Mouse (Mus musculus): ENCODE data around the gene Hfe2. TPM values are rescaled to one million over a fixed set of nuclear protein-coding genes. Genes with fewer than 3 reads are reported as not detected.

Hfe2 gene
- polyA plus RNA-seq, 1 experiment from 2014 or later: 0.37 TPM

- 82% methylated on average over 6 of the region's 6 CpGs for WGBS
- no peak for ATAC-seq (ENCODE audit: low FRiP score, low TSS enrichment)
- H3K27ac ChIP-seq (ENCODE audit: low read length): no peak overlapping the region
Measured at GRCm38 (mm10) chr3:96554251-96554650, 29.3 kb downstream of the Hfe2 start.

GRCm38 (mm10) chr3:96555041-96555596 is 30.1 kb downstream of the Hfe2 start:
- Histone ChIP-seq H3K4me2 (replicated peaks; ENCODE audit: low read depth, low read length) (0 out of 2 replicates have a peak overlapping the region, but pooled peaks have one; percentile 5), H3K9me3 (ENCODE audit: low read length) (no peaks in the 10 kb centered on the region), H3K9ac (replicated peaks; ENCODE audit: low read length) (peak overlapping the region; percentile 19), H3K27me3 (ENCODE audit: insufficient read depth, low read length) (no peaks in the 10 kb centered on the region), H3K36me3 (ENCODE audit: insufficient read depth, low read length) (peaks cover 6% of the 10 kb centered on the region), H3K27ac (ENCODE audit: low read length) (peak overlapping the region; percentile 80), H3K4me3 (ENCODE audit: low read length) (no peak overlapping the region), H3K4me1 (ENCODE audit: insufficient read depth, low read length) (peaks cover 36% of the 10 kb centered on the region)
- WGBS: 45% methylated on average over 12 of the region's 12 CpGs
- ATAC-seq (ENCODE audit: low FRiP score, low TSS enrichment): no peak

More at GRCm38 (mm10) chr3:96554251-96554650, 29.3 kb downstream of the Hfe2 start:
- no peaks in the 10 kb centered on the region for H3K36me3 ChIP-seq (ENCODE audit: insufficient read depth, low read length)
- no peaks in the 10 kb centered on the region for H3K27me3 ChIP-seq (ENCODE audit: insufficient read depth, low read length)
- H3K4me1 ChIP-seq (ENCODE audit: insufficient read depth, low read length): peaks cover 28% of the 10 kb centered on the region
- no peaks in the 10 kb centered on the region for H3K9me3 ChIP-seq (ENCODE audit: low read length)
- H3K4me3 ChIP-seq (ENCODE audit: low read length): no peak overlapping the region
- H3K9ac ChIP-seq (replicated peaks; ENCODE audit: low read length): no peak overlapping the region
- H3K4me2 ChIP-seq (replicated peaks; ENCODE audit: low read depth, low read length): no peak overlapping the region

DNA sequence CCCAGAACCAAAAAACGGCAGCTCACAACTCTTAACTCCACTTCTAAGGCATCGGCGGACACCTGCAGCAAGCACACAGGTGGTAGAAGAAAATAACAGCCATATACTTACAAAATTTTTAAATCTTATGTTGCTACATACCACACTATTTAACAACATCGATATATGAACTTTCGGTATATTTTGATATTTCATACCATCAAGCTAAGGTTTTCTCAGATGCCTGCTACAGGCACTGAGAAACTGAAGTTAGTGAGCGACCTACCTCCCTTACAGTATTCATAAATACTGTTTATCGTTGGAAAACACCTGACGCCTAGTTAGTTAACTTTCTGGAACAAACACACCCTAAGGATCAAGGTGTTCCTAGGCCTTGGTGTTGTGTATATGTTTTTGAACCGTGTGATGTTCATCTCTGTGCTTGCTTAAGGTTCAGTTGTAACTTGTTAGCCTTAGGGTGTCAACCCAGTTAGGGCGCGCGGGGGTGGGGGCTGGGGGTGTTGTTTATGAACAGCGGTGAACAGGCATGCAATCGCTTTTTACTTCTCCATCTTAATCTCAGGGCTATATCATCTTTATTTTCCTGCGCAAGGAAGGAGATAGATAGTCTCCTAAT is 31.1 kb downstream of the Hfe2 start:
- H3K4me2 ChIP-seq (replicated peaks; ENCODE audit: low read depth, low read length): peak overlapping the region; percentile 89
- no peaks in the 10 kb centered on the region for H3K27me3 ChIP-seq (ENCODE audit: insufficient read depth, low read length)
- peak overlapping the region; percentile 93; the same call in 1 of the 2 replicates for H3K4me3 ChIP-seq (ENCODE audit: low read length)
- 77% methylated on average over 15 of the region's 15 CpGs for WGBS
- peak overlapping the region; percentile 80; the same call in 1 of the 2 replicates for H3K27ac ChIP-seq (ENCODE audit: low read length)
- peaks cover 46% of the 10 kb centered on the region for H3K4me1 ChIP-seq (ENCODE audit: insufficient read depth, low read length)
- H3K9ac ChIP-seq (replicated peaks; ENCODE audit: low read length): 0 out of 2 replicates have a peak overlapping the region, but pooled peaks have one; percentile 85
- no peaks in the 10 kb centered on the region for H3K9me3 ChIP-seq (ENCODE audit: low read length)
- H3K36me3 ChIP-seq (ENCODE audit: insufficient read depth, low read length): peaks cover 16% of the 10 kb centered on the region
- no peak for ATAC-seq (ENCODE audit: low FRiP score, low TSS enrichment)

- Histone ChIP-seq H3K9ac (replicated peaks; ENCODE audit: low read length) (peak overlapping the region; percentile 85), H3K36me3 (ENCODE audit: insufficient read depth, low read length) (peaks cover 20% of the 10 kb centered on the region), H3K27me3 (ENCODE audit: insufficient read depth, low read length) (no peaks in the 10 kb centered on the region), H3K4me3 (ENCODE audit: low read length) (peak overlapping the region; percentile 93), H3K9me3 (ENCODE audit: low read length) (no peaks in the 10 kb centered on the region), H3K4me2 (replicated peaks; ENCODE audit: low read depth, low read length) (peak overlapping the region; percentile 89), H3K4me1 (ENCODE audit: insufficient read depth, low read length) (peaks cover 52% of the 10 kb centered on the region), H3K27ac (ENCODE audit: low read length) (peak overlapping the region; percentile 98)
- 6% methylated on average over 22 of the region's 22 CpGs for WGBS
- no peak for ATAC-seq (ENCODE audit: low FRiP score, low TSS enrichment)
Measured at GRCm38 (mm10) chr3:96556651-96557635, 32.0 kb downstream of the Hfe2 start.

DNA sequence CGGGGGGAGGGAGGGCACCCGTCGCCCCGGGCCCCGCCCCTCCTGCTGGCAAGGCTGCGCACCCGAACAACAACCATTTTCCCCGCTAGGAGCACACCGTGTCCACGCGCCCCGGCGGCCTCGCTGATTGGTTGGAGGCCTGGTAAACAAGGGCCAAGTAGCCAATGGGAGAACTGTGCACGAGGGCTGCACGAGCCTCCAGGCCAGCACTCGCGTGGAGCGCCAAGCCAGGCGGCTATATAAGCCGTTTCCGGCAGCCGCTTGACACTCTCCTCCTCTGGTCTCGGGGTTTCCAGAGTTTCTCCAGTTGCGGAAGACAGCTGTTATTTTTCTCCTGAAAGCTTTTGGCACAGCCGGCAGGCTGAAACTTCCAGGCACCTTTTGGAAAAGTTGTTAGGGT is 32.7 kb downstream of the Hfe2 start, which contains the start of gene Txnip:
TSS of gene Txnip (plus strand) at position 264 of the 400 bp plus-strand sequence.
- peak; percentile 99 for ATAC-seq (ENCODE audit: low FRiP score, low TSS enrichment)
- H3K4me1 ChIP-seq (ENCODE audit: insufficient read depth, low read length): peaks cover 54% of the 10 kb centered on the region

GRCm38 (mm10) chr3:96558159-96558558 is 33.2 kb downstream of the Hfe2 start:
- WGBS: 0% methylated on average over 17 of the region's 17 CpGs
- Histone ChIP-seq H3K36me3 (ENCODE audit: insufficient read depth, low read length) (peaks cover 20% of the 10 kb centered on the region), H3K27me3 (ENCODE audit: insufficient read depth, low read length) (no peaks in the 10 kb centered on the region), H3K4me1 (ENCODE audit: insufficient read depth, low read length) (peaks cover 54% of the 10 kb centered on the region), H3K4me2 (replicated peaks; ENCODE audit: low read depth, low read length) (peak overlapping the region; percentile 73), H3K4me3 (ENCODE audit: low read length) (peak overlapping the region; percentile 93), H3K9me3 (ENCODE audit: low read length) (no peaks in the 10 kb centered on the region), H3K9ac (replicated peaks; ENCODE audit: low read length) (peak overlapping the region; percentile 97), H3K27ac (ENCODE audit: low read length) (peak overlapping the region; percentile 97)
- no peak; the same call in 1 of the 2 replicates for ATAC-seq (ENCODE audit: low FRiP score, low TSS enrichment)

More for the DNA sequence above, 32.7 kb downstream of the Hfe2 start, which contains the start of gene Txnip:
- H3K27me3 ChIP-seq (ENCODE audit: insufficient read depth, low read length): no peaks in the 10 kb centered on the region
- H3K27ac ChIP-seq (ENCODE audit: low read length): peak within 1 kb of the TSS; percentile 98
- peaks cover 20% of the 10 kb centered on the region for H3K36me3 ChIP-seq (ENCODE audit: insufficient read depth, low read length)
- H3K4me3 ChIP-seq (ENCODE audit: low read length): peak within 1 kb of the TSS; percentile 93
- H3K4me2 ChIP-seq (replicated peaks; ENCODE audit: low read depth, low read length): peak within 1 kb of the TSS; percentile 89
- peak within 1 kb of the TSS; percentile 97 for H3K9ac ChIP-seq (replicated peaks; ENCODE audit: low read length)
- H3K9me3 ChIP-seq (ENCODE audit: low read length): no peaks in the 10 kb centered on the region
- under 1% methylated on average over 26 of the region's 26 CpGs for WGBS

- Histone ChIP-seq H3K4me1 (ENCODE audit: insufficient read depth, low read length) (peaks cover 54% of the 10 kb centered on the region), H3K36me3 (ENCODE audit: insufficient read depth, low read length) (peaks cover 20% of the 10 kb centered on the region), H3K4me3 (ENCODE audit: low read length) (peak overlapping the region; percentile 93), H3K9me3 (ENCODE audit: low read length) (no peaks in the 10 kb centered on the region), H3K27ac (ENCODE audit: low read length) (peak overlapping the region; percentile 97), H3K27me3 (ENCODE audit: insufficient read depth, low read length) (no peaks in the 10 kb centered on the region), H3K9ac (replicated peaks; ENCODE audit: low read length) (peak overlapping the region; percentile 97), H3K4me2 (replicated peaks; ENCODE audit: low read depth, low read length) (peak overlapping the region; percentile 73)
- no peak for ATAC-seq (ENCODE audit: low FRiP score, low TSS enrichment)
- 18% methylated on average over 10 of the region's 10 CpGs for WGBS
Measured at GRCm38 (mm10) chr3:96558668-96559196, 33.8 kb downstream of the Hfe2 start.

DNA sequence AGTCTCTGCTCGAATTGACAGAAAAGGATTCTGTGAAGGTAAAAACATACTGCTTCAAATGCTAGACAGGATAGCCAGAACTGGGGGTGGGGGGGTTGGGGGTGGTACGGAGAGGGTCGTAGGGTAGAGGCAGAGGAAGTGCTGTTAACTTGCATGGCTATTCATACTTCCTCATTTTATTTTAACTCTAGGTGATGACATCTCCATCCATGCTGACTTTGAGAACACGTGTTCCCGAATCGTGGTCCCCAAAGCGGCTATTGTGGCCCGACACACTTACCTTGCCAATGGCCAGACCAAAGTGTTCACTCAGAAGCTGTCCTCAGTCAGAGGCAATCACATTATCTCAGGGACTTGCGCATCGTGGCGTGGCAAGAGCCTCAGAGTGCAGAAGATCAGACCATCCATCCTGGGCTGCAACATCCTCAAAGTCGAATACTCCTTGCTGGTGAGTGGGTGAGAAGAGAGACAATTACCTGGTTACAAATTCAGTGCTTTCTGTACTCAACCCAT is 34.5 kb downstream of the Hfe2 start:
- ATAC-seq (ENCODE audit: low FRiP score, low TSS enrichment): no peak
- Histone ChIP-seq H3K4me1 (ENCODE audit: insufficient read depth, low read length) (peaks cover 60% of the 10 kb centered on the region), H3K27ac (ENCODE audit: low read length) (peak overlapping the region; percentile 75; the same call in 1 of the 2 replicates), H3K9ac (replicated peaks; ENCODE audit: low read length) (peak overlapping the region; percentile 97), H3K36me3 (ENCODE audit: insufficient read depth, low read length) (peaks cover 20% of the 10 kb centered on the region), H3K9me3 (ENCODE audit: low read length) (no peaks in the 10 kb centered on the region), H3K4me3 (ENCODE audit: low read length) (peak overlapping the region; percentile 93), H3K4me2 (replicated peaks; ENCODE audit: low read depth, low read length) (peak overlapping the region; percentile 73), H3K27me3 (ENCODE audit: insufficient read depth, low read length) (no peaks in the 10 kb centered on the region)
- WGBS: 60% methylated on average over 12 of the region's 12 CpGs

Measured in kidney, embryonic 16.5 days (tissue).